Mouse (Mus musculus): Measurements from ENCODE around the gene Arhgdia.
A peak's percentile ranks its signal among the peaks of the same experiment; 100 is the strongest.

The Arhgdia gene

GRCm38 (mm10) chr11:120549986-120550809, 31.2 kb downstream of the Arhgdia start:
- no peak for DNase-seq

- peak; percentile 90 for DNase-seq
Measured at GRCm38 (mm10) chr11:120549168-120549945, 32.1 kb downstream of the Arhgdia start, which contains the start of gene Mcrip1. TSS of gene Mcrip1 (minus strand) at chr11:120549727.

- no peak for DNase-seq
Measured at GRCm38 (mm10) chr11:120548786-120549167, 32.6 kb downstream of the Arhgdia start.

- no peak for DNase-seq
Measured at GRCm38 (mm10) chr11:120548214-120548613, 33.2 kb downstream of the Arhgdia start.

GRCm38 (mm10) chr11:120547469-120547868, 34.0 kb downstream of the Arhgdia start:
- DNase-seq, result no peak

- DNase-seq, result no peak
Measured at GRCm38 (mm10) chr11:120545964-120546363, 35.5 kb downstream of the Arhgdia start.

GRCm38 (mm10) chr11:120542376-120542775, 39.0 kb downstream of the Arhgdia start:
- DNase-seq, result no peak

- DNase-seq, result no peak
Measured at GRCm38 (mm10) chr11:120541907-120542306, 39.5 kb downstream of the Arhgdia start.

- DNase-seq, result no peak
Measured at GRCm38 (mm10) chr11:120539285-120540014, 42.0 kb downstream of the Arhgdia start.

GRCm38 (mm10) chr11:120538955-120539284, 42.5 kb downstream of the Arhgdia start:
- no peak for DNase-seq

GRCm38 (mm10) chr11:120538485-120538884, 42.9 kb downstream of the Arhgdia start:
- peak; percentile 83 for DNase-seq

GRCm38 (mm10) chr11:120535804-120536203, 45.6 kb downstream of the Arhgdia start:
- no peak for DNase-seq

GRCm38 (mm10) chr11:120535145-120535544, 46.3 kb downstream of the Arhgdia start:
- DNase-seq, result no peak

- no peak for DNase-seq
Measured at GRCm38 (mm10) chr11:120534093-120534492, 47.3 kb downstream of the Arhgdia start.

GRCm38 (mm10) chr11:120531646-120532045, 49.8 kb downstream of the Arhgdia start:
- no peak for DNase-seq

- DNase-seq, result no peak
Measured at GRCm38 (mm10) chr11:120530085-120530964, 51.1 kb downstream of the Arhgdia start, which contains the start of gene Gcgr. TSS of gene Gcgr (plus strand) at chr11:120530699.

GRCm38 (mm10) chr11:120528903-120529302, 52.5 kb downstream of the Arhgdia start:
- DNase-seq, result no peak

Data from cerebellum, adult 11 months (tissue).